Mouse (Mus musculus) ES-Bruce4 (cell line): Measurements from ENCODE around the gene Wdr12. TPM values are rescaled to one million over a fixed set of nuclear protein-coding genes. Genes with fewer than 3 reads are reported as not detected.
"Not testable (repeated sequence)": the region's sequence is repeated elsewhere in the genome, so short reads cannot be mapped to it uniquely, and the experiment has no call there.

Source experiments
- H3K27ac ChIP-seq: 2 replicates; pipeline ENCODE4 v1.5.1; 2012; ENCODE audit warnings: low read length, inconsistent platforms; ENCODE audit not compliant: insufficient read depth
- H3K27me3 ChIP-seq: 2 replicates; pipeline ENCODE4 v1.6.1; 2012; ENCODE audit warnings: mild to moderate bottlenecking, low read length, inconsistent platforms; ENCODE audit not compliant: control insufficient read depth, poor library complexity, insufficient read depth, severe bottlenecking
- H3K36me3 ChIP-seq: 2 replicates; pipeline ENCODE4 v1.6.1; 2012; ENCODE audit warnings: inconsistent platforms, mild to moderate bottlenecking, low read length, moderate library complexity; ENCODE audit not compliant: control insufficient read depth, poor library complexity, insufficient read depth, severe bottlenecking
- H3K4me1 ChIP-seq: one replicate; pipeline ENCODE4 v1.8.1; 2011; ENCODE audit warnings: low read length; ENCODE audit not compliant: control insufficient read depth, insufficient read depth
- H3K4me3 ChIP-seq: 2 replicates; pipeline ENCODE4 v1.5.1; 2011; ENCODE audit warnings: low read depth, mild to moderate bottlenecking, low read length
- H3K9ac ChIP-seq: 2 replicates; pipeline ENCODE4 v1.6.1; 2012; ENCODE audit warnings: low read depth, mild to moderate bottlenecking, inconsistent platforms; ENCODE audit not compliant: poor library complexity, severe bottlenecking
- H3K9me3 ChIP-seq: replicated peaks from 2 replicates; pipeline ENCODE4 v1.6.1; 2012; ENCODE audit warnings: mild to moderate bottlenecking, low read length, inconsistent platforms; ENCODE audit not compliant: control insufficient read depth, poor library complexity, insufficient read depth, severe bottlenecking
- CTCF ChIP-seq: IDR thresholded peaks from one replicate; pipeline ENCODE4 v1.8.1; 2011; ENCODE audit warnings: low read depth, low read length
- EP300 ChIP-seq: IDR thresholded peaks from 2 replicates; pipeline ENCODE4 v1.6.1; 2011; ENCODE audit warnings: low read depth, low read length; ENCODE audit not compliant: insufficient read depth
- POLR2A ChIP-seq: IDR thresholded peaks from one replicate; pipeline ENCODE4 v1.8.1; 2011; ENCODE audit warnings: low read length; ENCODE audit not compliant: insufficient read depth
- polyA plus RNA-seq: library from polyadenylated mRNA; stranded (reverse); fragments of >200 nt; gene quantifications from 2 replicates; pipeline ENCODE4 v1.2.4, GENCODE M21; 2011; ENCODE audit warnings: low read depth; ENCODE audit not compliant: missing spikeins, insufficient read depth, insufficient read length

Gene Wdr12
- polyA plus RNA-seq, 1 experiment, result 85.9 TPM

DNA sequence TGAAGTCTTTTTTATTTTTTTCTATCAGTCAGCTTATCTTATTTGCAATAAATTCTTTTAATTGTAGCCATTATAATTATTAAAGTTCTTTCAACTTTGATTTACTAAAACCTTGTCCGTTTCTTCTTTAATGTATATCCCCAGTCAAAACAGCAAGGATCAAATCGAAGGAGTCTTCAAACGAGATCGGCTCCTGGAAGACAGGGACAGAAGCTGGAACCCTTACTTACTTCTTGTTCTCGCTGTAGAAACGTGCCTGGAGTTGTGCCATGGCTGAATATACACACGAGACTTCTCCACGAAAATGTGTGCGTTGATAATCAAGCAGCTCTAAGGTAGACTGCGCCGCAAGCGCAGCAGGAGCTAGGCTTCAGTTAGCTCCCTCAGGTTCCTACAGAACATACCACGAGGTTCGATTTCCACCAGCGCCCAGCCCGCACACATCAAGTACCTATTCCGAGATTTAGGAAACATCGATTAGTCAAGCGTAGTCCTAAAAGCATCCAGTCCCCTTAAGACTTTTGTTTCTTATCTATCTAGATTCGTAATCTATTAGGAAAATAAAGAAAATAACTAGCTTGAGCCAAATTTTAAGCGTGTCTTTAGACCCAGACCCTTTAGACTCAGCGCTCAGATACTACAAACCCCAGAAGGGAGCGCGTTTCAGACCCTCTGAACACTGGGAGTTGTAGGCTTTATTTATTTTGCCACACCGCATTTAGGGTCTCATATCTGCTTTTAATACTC lies 995 bp downstream of the Wdr12 start:
- no peaks in the 10 kb centered on the region for H3K27me3 ChIP-seq
- H3K36me3 ChIP-seq, result peaks cover 19% of the 10 kb centered on the region
- TF ChIP-seq CTCF (no peak), POLR2A (no peak), EP300 (no peak)
- no peaks in the 10 kb centered on the region for H3K4me1 ChIP-seq
- H3K9ac ChIP-seq, result peak overlapping the region; percentile 92
- peak overlapping the region; percentile 75 for H3K27ac ChIP-seq
- peak overlapping the region; percentile 99 for H3K4me3 ChIP-seq
- H3K9me3 ChIP-seq, result no peaks in the 10 kb centered on the region

DNA sequence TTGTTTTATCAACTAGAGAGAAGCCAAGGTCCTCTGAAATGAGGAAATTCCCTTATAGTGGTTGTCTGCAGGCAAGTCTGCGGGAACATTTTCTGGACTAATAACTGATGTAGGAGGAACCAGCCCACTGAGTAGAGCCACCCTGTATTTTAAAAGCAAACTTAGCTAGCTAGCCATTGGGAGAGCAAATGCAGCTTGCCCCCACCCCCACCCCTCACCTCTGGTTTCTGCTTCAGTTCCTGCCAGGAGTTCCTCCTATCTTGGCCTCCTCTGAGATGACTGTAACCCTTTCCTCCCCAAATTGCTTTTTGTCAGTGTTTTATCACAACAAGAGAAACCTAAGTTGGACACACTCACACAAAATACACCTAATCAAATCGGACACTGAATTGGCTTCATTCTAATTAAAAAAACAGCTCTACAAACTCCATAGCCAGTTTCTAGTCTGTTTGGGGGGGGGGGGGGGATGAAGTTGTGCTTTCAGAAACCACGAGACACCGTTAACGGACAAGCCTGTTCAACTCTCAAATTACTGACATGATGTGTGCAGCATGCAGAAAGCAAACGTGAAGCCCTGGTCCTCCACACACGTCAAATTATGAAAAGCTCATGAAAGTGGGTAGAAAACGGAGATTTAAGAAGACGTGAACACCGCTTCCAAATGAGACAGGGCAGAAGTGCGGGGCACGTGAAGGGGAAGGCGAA lies 1.7 kb downstream of the Wdr12 start:
- Histone ChIP-seq H3K36me3 (peaks cover 23% of the 10 kb centered on the region), H3K9ac (peak overlapping the region; percentile 92), H3K27me3 (no peaks in the 10 kb centered on the region), H3K27ac (no peak overlapping the region), H3K4me3 (peak overlapping the region; percentile 99), H3K4me1 (no peaks in the 10 kb centered on the region), H3K9me3 (no peaks in the 10 kb centered on the region)
- no peak for TF ChIP-seq POLR2A
- TF ChIP-seq EP300, result no peak
- no peak for TF ChIP-seq CTCF

DNA sequence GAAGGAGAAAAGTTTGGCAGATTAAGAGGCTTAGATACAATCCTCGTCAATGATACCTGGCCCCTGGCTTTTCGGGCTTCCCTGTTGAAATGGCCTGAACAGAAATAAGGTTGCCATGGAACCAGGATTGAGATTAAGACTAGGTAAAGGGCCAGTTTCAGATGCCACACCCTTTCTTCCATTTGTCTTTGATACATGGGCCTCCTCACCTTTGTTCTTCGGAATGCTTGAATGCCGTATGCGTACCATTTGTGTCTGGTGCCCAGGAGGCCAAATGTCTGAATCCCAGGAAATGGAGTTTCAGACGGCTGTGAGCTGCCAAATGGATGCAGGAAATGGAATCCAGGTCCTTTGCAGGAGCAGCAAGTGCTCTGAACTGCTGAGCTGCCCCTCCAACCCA lies 22.0 kb downstream of the Wdr12 start:
- peaks cover 31% of the 10 kb centered on the region for H3K36me3 ChIP-seq
- H3K4me3 ChIP-seq, result no peak overlapping the region
- no peak overlapping the region for H3K9ac ChIP-seq
- no peak for TF ChIP-seq EP300
- TF ChIP-seq CTCF, result no peak
- no peak for TF ChIP-seq POLR2A
- H3K4me1 ChIP-seq, result no peaks in the 10 kb centered on the region
- H3K9me3 ChIP-seq, result no peaks in the 10 kb centered on the region
- no peaks in the 10 kb centered on the region for H3K27me3 ChIP-seq
- H3K27ac ChIP-seq, result no peak overlapping the region

DNA sequence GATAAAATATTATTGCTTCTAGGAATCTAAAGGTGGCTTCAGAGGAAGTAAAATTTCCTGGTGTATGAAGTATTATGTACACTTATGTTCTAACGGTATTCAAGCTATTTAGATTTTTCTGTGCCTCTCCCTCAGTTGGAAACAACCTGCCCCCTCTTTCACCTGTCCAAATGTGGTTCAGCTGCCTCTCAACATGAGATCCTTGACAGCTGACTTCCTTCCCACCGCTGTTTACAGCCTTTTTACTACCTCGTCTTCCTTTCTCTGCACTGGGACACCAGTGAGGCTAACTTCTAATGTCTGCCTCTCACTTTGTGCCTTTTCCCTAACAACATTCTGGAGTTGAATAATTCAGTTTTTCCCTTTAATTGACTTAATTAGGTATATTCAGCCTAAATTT lies 22.9 kb downstream of the Wdr12 start:
- Histone ChIP-seq H3K36me3 (peaks cover 27% of the 10 kb centered on the region), H3K27ac (no peak overlapping the region), H3K4me3 (no peak overlapping the region), H3K9ac (no peak overlapping the region), H3K27me3 (no peaks in the 10 kb centered on the region), H3K9me3 (no peaks in the 10 kb centered on the region), H3K4me1 (no peaks in the 10 kb centered on the region)
- no peak for TF ChIP-seq CTCF
- no peak for TF ChIP-seq EP300
- TF ChIP-seq POLR2A, result no peak

DNA sequence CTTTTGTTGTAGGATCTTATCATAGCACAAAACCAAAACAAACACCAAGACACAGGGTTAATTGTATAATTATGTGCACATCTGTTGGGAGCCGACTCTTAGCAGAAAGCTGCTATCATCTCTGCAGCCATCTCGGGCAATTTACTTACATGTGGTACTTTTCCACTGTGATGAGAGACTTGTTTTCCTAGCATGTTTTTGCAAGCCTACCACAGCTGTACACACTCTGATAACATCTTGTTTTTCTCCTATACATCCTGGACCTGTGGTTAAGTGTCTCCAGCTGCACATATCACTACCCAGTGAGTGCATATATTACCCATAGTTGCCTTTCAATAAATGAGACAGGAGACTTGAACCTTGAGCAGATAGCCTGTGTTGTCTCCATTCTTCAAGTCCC lies 23.5 kb downstream of the Wdr12 start:
- Histone ChIP-seq H3K36me3 (peaks cover 22% of the 10 kb centered on the region), H3K27ac (no peak overlapping the region), H3K27me3 (no peaks in the 10 kb centered on the region), H3K9me3 (no peaks in the 10 kb centered on the region), H3K9ac (no peak overlapping the region), H3K4me1 (no peaks in the 10 kb centered on the region), H3K4me3 (no peak overlapping the region)
- TF ChIP-seq POLR2A (no peak), EP300 (no peak), CTCF (no peak)

DNA sequence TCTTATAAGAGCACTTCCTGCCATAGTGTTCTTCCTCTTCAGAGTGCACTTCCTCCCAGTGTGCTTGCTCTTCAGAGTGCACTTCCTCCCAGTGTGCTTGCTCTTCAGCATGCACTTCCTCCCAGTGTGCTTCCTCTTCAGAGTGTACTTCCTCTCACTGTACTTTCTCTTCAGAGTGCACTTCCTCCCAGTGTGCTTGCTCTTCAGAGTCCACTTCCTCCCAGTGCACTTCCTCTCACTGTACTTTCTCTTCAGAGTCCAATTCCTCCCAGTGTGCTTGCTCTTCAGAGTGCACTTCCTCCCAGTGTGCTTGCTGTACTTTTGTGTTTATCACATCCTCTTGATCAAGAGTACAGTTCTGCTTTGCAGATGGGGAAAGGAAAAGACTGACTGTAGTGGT lies 27.7 kb downstream of the Wdr12 start:
- not testable (repeated sequence) for H3K9me3 ChIP-seq, H3K4me1 ChIP-seq, H3K27me3 ChIP-seq, H3K4me3 ChIP-seq, H3K27ac ChIP-seq, H3K36me3 ChIP-seq, H3K9ac ChIP-seq
